Mouse (Mus musculus) liver, embryonic 16.5 days (tissue): ENCODE measurements around the gene Immt. TPM values are rescaled to one million over a fixed set of nuclear protein-coding genes. Genes with fewer than 3 reads are reported as not detected.
A peak's percentile ranks its signal among the peaks of the same experiment; 100 is the strongest.

Experiments used
- ATAC-seq: fragments of 200-750 bp; cut with Nextera tagmentation; 2 replicates; pipeline ENCODE4 v1.8.0; 2017; ENCODE audit warnings: low read depth, mild to moderate bottlenecking, moderate number of reproducible peaks, moderate library complexity
- H3K27ac ChIP-seq: fragments of 300-500 bp; sonication (generic); 2 replicates; pipeline ENCODE4 v1.5.1; 2014; ENCODE audit warnings: mild to moderate bottlenecking, low read length
- H3K27me3 ChIP-seq: fragments of 300-500 bp; sonication (generic); 2 replicates; pipeline ENCODE4 v1.6.1; 2014; ENCODE audit warnings: low read depth, low read length, mixed read lengths; ENCODE audit not compliant: control insufficient read depth, insufficient read depth
- H3K36me3 ChIP-seq: fragments of 300-500 bp; sonication (generic); 2 replicates; pipeline ENCODE4 v1.6.1; 2014; ENCODE audit warnings: mild to moderate bottlenecking; ENCODE audit not compliant: control insufficient read depth, insufficient read depth
- H3K4me1 ChIP-seq: fragments of 300-500 bp; sonication (generic); 2 replicates; pipeline ENCODE4 v1.6.1; 2014; ENCODE audit warnings: low read depth, low read length, mixed read lengths; ENCODE audit not compliant: control insufficient read depth
- H3K4me2 ChIP-seq: fragments of 300-500 bp; sonication (generic); 2 replicates; pipeline ENCODE4 v1.6.1; 2014; ENCODE audit warnings: low read depth, low read length, mixed read lengths
- H3K4me3 ChIP-seq: fragments of 300-500 bp; sonication (generic); 2 replicates; pipeline ENCODE4 v1.5.1; 2014; ENCODE audit warnings: low read depth, mild to moderate bottlenecking, low read length
- H3K9ac ChIP-seq: fragments of 300-500 bp; sonication (generic); 2 replicates; pipeline ENCODE4 v1.6.1; 2014; ENCODE audit warnings: low read depth, low read length
- H3K9me3 ChIP-seq: fragments of 300-500 bp; sonication (generic); replicated peaks from 2 replicates; pipeline ENCODE4 v1.6.1; 2016; ENCODE audit warnings: low read length; ENCODE audit not compliant: control insufficient read depth
- WGBS: fragments of 180-500 bp; shearing (Covaris S2); extraction: QIAGEN DNeasy Blood & Tissue Kit; methylation state at CpG from one replicate; pipeline ENCODE4 v1.1.7; 2014; ENCODE audit not compliant: insufficient replicate concordance; 5-methylcytosine and 5-hydroxymethylcytosine counted together
- polyA plus RNA-seq: library from polyadenylated mRNA; unstranded; fragments of >200 nt; fragmentation: Nextera tagmentation; extraction: Ambion mirVana; gene quantifications from 2 replicates; pipeline ENCODE4 v1.2.1, GENCODE M21; 2015

Immt gene
- polyA plus RNA-seq, 1 experiment from 2014 or later: 111 TPM

DNA sequence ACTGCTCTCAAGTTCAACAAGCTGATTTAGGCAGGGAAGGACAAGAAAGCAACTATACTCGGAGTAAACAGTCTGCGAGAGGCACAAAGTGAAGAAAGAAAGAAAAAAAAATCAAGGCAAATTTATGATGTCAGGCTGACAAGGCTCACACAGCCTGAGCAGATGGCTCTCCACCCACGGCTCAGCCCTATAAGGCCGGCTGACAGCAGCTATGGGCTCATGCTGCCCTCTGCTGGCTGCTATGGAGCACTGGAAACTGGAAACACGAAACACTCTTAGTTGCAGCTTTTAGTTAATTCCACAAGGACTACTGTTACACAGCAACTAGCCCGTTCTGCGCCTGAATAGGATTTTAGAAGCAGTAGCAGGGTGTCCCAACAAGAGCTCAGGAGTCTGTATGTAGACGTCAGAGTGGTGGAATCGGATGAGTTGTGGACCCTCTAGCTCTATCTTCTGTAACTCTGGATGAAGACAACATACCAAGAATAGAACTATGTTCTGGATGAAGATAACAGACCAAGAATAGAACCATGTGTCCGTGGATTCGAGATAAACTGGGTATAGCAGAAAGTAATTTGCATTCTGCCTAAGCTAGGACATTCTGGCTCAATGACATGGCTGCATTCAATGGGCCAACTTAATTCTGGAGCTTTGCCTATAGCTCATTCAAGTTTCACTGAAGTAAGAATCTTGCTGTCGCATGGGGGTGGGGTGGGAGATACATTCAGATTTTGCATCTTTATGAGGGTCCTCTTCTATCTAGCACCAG lies 26.9 kb upstream of the Immt start:
- no peak overlapping the region for H3K9ac ChIP-seq
- no peaks in the 10 kb centered on the region for H3K36me3 ChIP-seq
- no peaks in the 10 kb centered on the region for H3K27me3 ChIP-seq
- no peak overlapping the region; the same call in 1 of the 2 replicates for H3K4me2 ChIP-seq
- WGBS: 10% methylated on average over 12 of the region's 12 CpGs
- H3K4me3 ChIP-seq: no peak overlapping the region
- ATAC-seq: peak; percentile 59
- H3K27ac ChIP-seq: no peak overlapping the region
- no peaks in the 10 kb centered on the region for H3K9me3 ChIP-seq
- peaks cover 26% of the 10 kb centered on the region for H3K4me1 ChIP-seq

DNA sequence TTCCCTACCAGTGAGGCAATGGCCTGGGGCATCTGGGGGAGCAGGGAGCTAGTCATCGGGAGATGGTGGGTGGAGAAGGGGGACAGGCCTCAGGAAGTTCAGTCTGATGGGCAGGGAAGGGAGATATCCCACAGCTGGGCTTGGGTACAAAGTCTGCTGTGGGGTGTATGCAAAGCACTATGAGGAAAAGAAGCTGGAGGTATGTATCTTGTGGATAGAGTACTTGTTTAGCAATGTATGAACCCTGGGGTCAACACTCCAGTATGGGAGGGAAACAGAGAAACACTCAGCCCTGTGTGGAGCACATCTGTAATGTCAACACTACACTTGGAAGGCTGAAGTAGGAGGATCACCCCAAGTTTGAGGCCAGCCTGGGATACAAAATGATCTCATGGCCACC lies 24.4 kb upstream of the Immt start:
- Histone ChIP-seq H3K9me3 (no peaks in the 10 kb centered on the region), H3K9ac (no peak overlapping the region), H3K4me3 (no peak overlapping the region), H3K36me3 (no peaks in the 10 kb centered on the region), H3K4me1 (peaks cover 16% of the 10 kb centered on the region), H3K27me3 (no peaks in the 10 kb centered on the region), H3K27ac (no peak overlapping the region), H3K4me2 (no peak overlapping the region)
- ATAC-seq: 0 out of 2 replicates have a peak, but pooled peaks have one; percentile 30
- WGBS: 48% methylated on average over 1 of the region's 1 CpGs

- H3K27me3 ChIP-seq: no peaks in the 10 kb centered on the region
- 82% methylated on average over 9 of the region's 9 CpGs for WGBS
- H3K9ac ChIP-seq: no peak overlapping the region
- H3K4me2 ChIP-seq: no peak overlapping the region
- no peak overlapping the region for H3K4me3 ChIP-seq
- no peak overlapping the region for H3K27ac ChIP-seq
- H3K4me1 ChIP-seq: no peaks in the 10 kb centered on the region; the same call in 1 of the 2 replicates
- H3K36me3 ChIP-seq: peaks cover 4% of the 10 kb centered on the region; the same call in 1 of the 2 replicates
- H3K9me3 ChIP-seq: no peaks in the 10 kb centered on the region
- ATAC-seq: no peak
These were observed 21.2 kb upstream of the Immt start for GRCm38 (mm10) chr6:71809890-71810289.

DNA sequence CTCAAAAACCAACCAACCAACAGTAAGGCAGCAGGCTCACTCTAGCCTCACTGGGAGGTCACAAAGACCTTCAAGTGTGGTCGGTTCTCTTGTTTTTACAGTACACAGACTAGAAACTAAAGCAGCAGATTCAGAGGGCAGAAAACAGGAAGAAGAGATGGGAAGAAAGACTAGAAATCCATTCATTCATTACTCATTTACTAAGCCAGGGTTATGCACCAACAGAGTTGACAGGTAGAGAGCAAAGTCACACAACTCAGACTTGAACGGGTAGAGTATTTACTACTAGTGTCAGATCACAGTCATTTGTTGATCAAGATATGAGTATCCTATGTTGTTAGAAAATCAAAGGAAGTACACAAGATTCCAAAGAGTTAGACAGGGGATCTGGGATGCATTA lies 18.3 kb upstream of the Immt start:
- Histone ChIP-seq H3K36me3 (peaks cover 25% of the 10 kb centered on the region), H3K4me2 (no peak overlapping the region), H3K4me1 (peaks cover 3% of the 10 kb centered on the region), H3K9ac (no peak overlapping the region), H3K9me3 (no peaks in the 10 kb centered on the region), H3K27ac (no peak overlapping the region; the same call in 1 of the 2 replicates), H3K27me3 (no peaks in the 10 kb centered on the region), H3K4me3 (no peak overlapping the region)
- peak; percentile 72 for ATAC-seq
- 36% methylated on average over 2 of the region's 2 CpGs for WGBS

- Histone ChIP-seq H3K4me3 (no peak overlapping the region), H3K4me2 (0 out of 2 replicates have a peak overlapping the region, but pooled peaks have one; percentile 7), H3K27ac (no peak overlapping the region), H3K4me1 (peaks cover 27% of the 10 kb centered on the region), H3K36me3 (peaks cover 29% of the 10 kb centered on the region), H3K9ac (no peak overlapping the region), H3K27me3 (no peaks in the 10 kb centered on the region), H3K9me3 (no peaks in the 10 kb centered on the region)
- ATAC-seq: no peak
- WGBS: 68% methylated on average over 5 of the region's 5 CpGs
These were observed 11.3 kb upstream of the Immt start for GRCm38 (mm10) chr6:71819764-71820292.

DNA sequence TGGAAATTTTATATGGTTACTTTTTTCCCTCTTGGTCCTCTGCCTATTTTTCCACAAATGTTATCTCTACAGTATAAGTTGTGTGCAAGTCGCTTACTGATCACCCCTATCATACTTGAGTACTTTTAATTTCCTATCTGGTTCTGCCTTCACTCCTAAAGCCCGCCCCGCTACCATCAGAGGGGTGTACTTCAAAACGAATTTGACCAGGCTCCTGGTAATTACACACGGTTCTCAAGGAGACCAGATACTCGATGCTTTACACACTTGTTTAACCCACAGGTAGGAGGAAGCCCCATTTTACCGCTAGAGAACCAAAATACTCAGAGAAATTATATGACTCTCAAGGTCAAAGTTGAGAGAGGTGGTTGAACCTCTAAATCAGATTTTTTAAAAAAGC lies 8.0 kb upstream of the Immt start:
- peaks cover 25% of the 10 kb centered on the region for H3K4me1 ChIP-seq
- peak overlapping the region; percentile 88 for H3K4me3 ChIP-seq
- peak; percentile 50 for ATAC-seq
- WGBS: under 1% methylated on average over 7 of the region's 7 CpGs
- H3K9me3 ChIP-seq: no peaks in the 10 kb centered on the region
- H3K27me3 ChIP-seq: no peaks in the 10 kb centered on the region; the same call in 1 of the 2 replicates
- H3K27ac ChIP-seq: peak overlapping the region; percentile 74
- H3K4me2 ChIP-seq: peak overlapping the region; percentile 81
- H3K9ac ChIP-seq: peak overlapping the region; percentile 71
- H3K36me3 ChIP-seq: peaks cover 5% of the 10 kb centered on the region

DNA sequence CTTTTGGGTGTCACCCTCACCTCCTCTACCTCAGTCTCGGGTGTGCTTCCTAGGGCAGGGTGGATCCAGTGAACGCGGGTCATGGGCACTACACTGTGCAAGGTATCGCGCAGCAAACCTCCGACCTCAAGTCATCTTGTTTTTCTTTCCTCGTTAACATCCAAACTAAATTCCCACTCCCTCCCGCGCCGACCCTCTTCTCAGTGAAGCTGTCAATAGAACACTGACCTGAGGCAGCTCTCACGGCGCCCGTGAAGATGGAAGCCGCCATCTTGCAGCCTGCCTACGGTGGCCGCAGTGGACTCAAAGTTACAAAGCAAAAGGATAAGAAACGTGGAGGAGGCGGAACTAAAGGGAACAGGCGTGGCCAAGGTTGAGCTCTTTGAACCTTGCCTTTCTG lies 7.6 kb upstream of the Immt start:
- H3K4me1 ChIP-seq: peaks cover 25% of the 10 kb centered on the region
- no peaks in the 10 kb centered on the region for H3K9me3 ChIP-seq
- H3K4me2 ChIP-seq: peak overlapping the region; percentile 81
- peaks cover 1% of the 10 kb centered on the region; the same call in 1 of the 2 replicates for H3K36me3 ChIP-seq
- peak overlapping the region; percentile 74 for H3K27ac ChIP-seq
- H3K9ac ChIP-seq: peak overlapping the region; percentile 71
- under 1% methylated on average over 19 of the region's 19 CpGs for WGBS
- H3K27me3 ChIP-seq: no peaks in the 10 kb centered on the region; the same call in 1 of the 2 replicates
- peak; percentile 91 for ATAC-seq
- peak overlapping the region; percentile 88 for H3K4me3 ChIP-seq

- H3K4me3 ChIP-seq: peak overlapping the region; percentile 88
- 5% methylated on average over 3 of the region's 3 CpGs for WGBS
- H3K9me3 ChIP-seq: no peaks in the 10 kb centered on the region
- no peak for ATAC-seq
- H3K4me2 ChIP-seq: peak overlapping the region; percentile 81
- H3K9ac ChIP-seq: peak overlapping the region; percentile 46
- peaks cover 25% of the 10 kb centered on the region for H3K4me1 ChIP-seq
- no peak overlapping the region for H3K27ac ChIP-seq
- H3K36me3 ChIP-seq: no peaks in the 10 kb centered on the region
- H3K27me3 ChIP-seq: no peaks in the 10 kb centered on the region; the same call in 1 of the 2 replicates
These were observed 7.2 kb upstream of the Immt start for GRCm38 (mm10) chr6:71823961-71824360.

- Histone ChIP-seq H3K4me3 (no peak within 1 kb of the TSS), H3K36me3 (no peaks in the 10 kb centered on the region), H3K27ac (no peak within 1 kb of the TSS), H3K4me1 (peaks cover 20% of the 10 kb centered on the region), H3K9me3 (no peaks in the 10 kb centered on the region), H3K4me2 (no peak within 1 kb of the TSS), H3K27me3 (no peaks in the 10 kb centered on the region; the same call in 1 of the 2 replicates), H3K9ac (no peak within 1 kb of the TSS)
- WGBS: 23% methylated on average over 1 of the region's 1 CpGs
- no peak for ATAC-seq
These were observed 4.3 kb upstream of the Immt start, which contains the start of gene Mrpl35 for GRCm38 (mm10) chr6:71826869-71827268. Gene Mrpl35, minus strand, starts transcription at chr6:71826969.
